Mouse (Mus musculus): ENCODE data around the gene Ankrd39.

Ankrd39 gene

GRCm38 (mm10) chr1:36531461-36531860, 15.8 kb downstream of the Ankrd39 start:
- no peak for DNase-seq (ENCODE audit: extremely low read depth, low read depth)

GRCm38 (mm10) chr1:36530962-36531361, 16.3 kb downstream of the Ankrd39 start:
- no peak for DNase-seq (ENCODE audit: extremely low read depth, low read depth)

GRCm38 (mm10) chr1:36530485-36530884, 16.8 kb downstream of the Ankrd39 start:
- DNase-seq (ENCODE audit: extremely low read depth, low read depth): no peak

- DNase-seq (ENCODE audit: extremely low read depth, low read depth): no peak
These were observed 17.4 kb downstream of the Ankrd39 start for GRCm38 (mm10) chr1:36529875-36530274.

- no peak for DNase-seq (ENCODE audit: extremely low read depth, low read depth)
These were observed 18.0 kb downstream of the Ankrd39 start for GRCm38 (mm10) chr1:36529274-36529673.

- DNase-seq (ENCODE audit: extremely low read depth, low read depth): no peak
These were observed 18.9 kb downstream of the Ankrd39 start for GRCm38 (mm10) chr1:36528351-36528750.

GRCm38 (mm10) chr1:36526903-36527302, 20.3 kb downstream of the Ankrd39 start:
- no peak for DNase-seq (ENCODE audit: extremely low read depth, low read depth)

GRCm38 (mm10) chr1:36525774-36526173, 21.5 kb downstream of the Ankrd39 start:
- no peak for DNase-seq (ENCODE audit: extremely low read depth, low read depth)

GRCm38 (mm10) chr1:36524058-36524457, 23.2 kb downstream of the Ankrd39 start:
- DNase-seq (ENCODE audit: extremely low read depth, low read depth): no peak

- no peak for DNase-seq (ENCODE audit: extremely low read depth, low read depth)
These were observed 23.8 kb downstream of the Ankrd39 start for GRCm38 (mm10) chr1:36523332-36524013.

- no peak for DNase-seq (ENCODE audit: extremely low read depth, low read depth)
These were observed 25.0 kb downstream of the Ankrd39 start for GRCm38 (mm10) chr1:36522210-36522609.

GRCm38 (mm10) chr1:36519626-36520025, 27.6 kb downstream of the Ankrd39 start:
- no peak for DNase-seq (ENCODE audit: extremely low read depth, low read depth)

GRCm38 (mm10) chr1:36518259-36518658, 29.0 kb downstream of the Ankrd39 start:
- DNase-seq (ENCODE audit: extremely low read depth, low read depth): no peak

GRCm38 (mm10) chr1:36513718-36514117, 33.5 kb downstream of the Ankrd39 start:
- peak; percentile 45 for DNase-seq (ENCODE audit: extremely low read depth, low read depth)

GRCm38 (mm10) chr1:36513310-36513709, 33.9 kb downstream of the Ankrd39 start:
- no peak for DNase-seq (ENCODE audit: extremely low read depth, low read depth)

GRCm38 (mm10) chr1:36512966-36513280, 34.3 kb downstream of the Ankrd39 start:
- peak; percentile 25 for DNase-seq (ENCODE audit: extremely low read depth, low read depth)

GRCm38 (mm10) chr1:36512089-36512965, 34.9 kb downstream of the Ankrd39 start:
- DNase-seq (ENCODE audit: extremely low read depth, low read depth): peak; percentile 2

- peak; percentile 81 for DNase-seq (ENCODE audit: extremely low read depth, low read depth)
These were observed 35.8 kb downstream of the Ankrd39 start, which contains the start of gene Cnnm3 for GRCm38 (mm10) chr1:36511289-36512021. TSS of gene Cnnm3 (plus strand) at chr1:36511867.

GRCm38 (mm10) chr1:36508238-36508637, 39.0 kb downstream of the Ankrd39 start:
- no peak for DNase-seq (ENCODE audit: extremely low read depth, low read depth)

- peak; percentile 23 for DNase-seq (ENCODE audit: extremely low read depth, low read depth)
These were observed 46.0 kb downstream of the Ankrd39 start for GRCm38 (mm10) chr1:36501261-36501660.

- DNase-seq (ENCODE audit: extremely low read depth, low read depth): no peak
These were observed 49.9 kb downstream of the Ankrd39 start for GRCm38 (mm10) chr1:36497312-36497711.

- no peak for DNase-seq (ENCODE audit: extremely low read depth, low read depth)
These were observed 50.5 kb downstream of the Ankrd39 start for GRCm38 (mm10) chr1:36496719-36497118.

All from MEL-GATA-1-ER (cell line).